Mouse (Mus musculus): ENCODE results near the gene Ptges. TPM values are rescaled to one million over a fixed set of nuclear protein-coding genes. Genes with fewer than 3 reads are reported as not detected.
"Not testable (repeated sequence)": the region's sequence is repeated elsewhere in the genome, so short reads cannot be mapped to it uniquely, and the experiment has no call there.

The Ptges gene
- polyA plus RNA-seq, 1 experiment: 3.9 TPM

DNA sequence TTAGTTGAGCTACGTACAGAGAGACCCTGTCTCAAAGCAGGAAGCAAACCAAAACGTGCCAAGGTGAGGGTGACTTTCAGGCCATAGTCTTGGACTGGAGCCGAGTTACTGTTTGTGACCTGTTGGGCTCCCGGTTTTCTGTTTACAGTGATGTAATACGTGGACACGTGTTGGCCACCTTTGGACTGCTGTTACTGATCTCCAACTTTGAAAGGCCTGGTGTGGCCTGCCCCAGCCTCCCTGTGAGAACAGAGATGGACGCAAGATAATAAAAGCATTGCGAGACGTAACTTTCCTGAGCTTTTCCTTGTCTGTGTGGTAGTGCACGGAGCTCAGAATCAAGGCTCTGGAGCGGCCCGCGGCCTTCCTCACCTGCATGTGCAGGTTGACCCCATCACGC lies 29.1 kb upstream of the Ptges start:
- peaks cover 1% of the 10 kb centered on the region; the same call in 1 of the 2 replicates for H3K4me1 ChIP-seq (ENCODE audit: control insufficient read depth, insufficient read depth, low read length)
- peaks cover 5% of the 10 kb centered on the region for H3K36me3 ChIP-seq (ENCODE audit: control insufficient read depth, insufficient read depth, low read length)
- TF ChIP-seq CTCF (IDR thresholded peaks at IDR 0.05; ENCODE audit: control insufficient read depth, insufficient read depth, insufficient replicate concordance, low read depth, low read length) (no peak), POLR2A (IDR thresholded peaks at IDR 0.05; ENCODE audit: control insufficient read depth, low read depth, low read length) (no peak)
- no peak overlapping the region for H3K4me3 ChIP-seq (ENCODE audit: control insufficient read depth, low read depth, low read length)
- H3K27ac ChIP-seq (ENCODE audit: control insufficient read depth, insufficient read depth, low read depth, low read length): no peak overlapping the region
- H3K27me3 ChIP-seq (ENCODE audit: control insufficient read depth, insufficient read depth, low read length): no peaks in the 10 kb centered on the region

DNA sequence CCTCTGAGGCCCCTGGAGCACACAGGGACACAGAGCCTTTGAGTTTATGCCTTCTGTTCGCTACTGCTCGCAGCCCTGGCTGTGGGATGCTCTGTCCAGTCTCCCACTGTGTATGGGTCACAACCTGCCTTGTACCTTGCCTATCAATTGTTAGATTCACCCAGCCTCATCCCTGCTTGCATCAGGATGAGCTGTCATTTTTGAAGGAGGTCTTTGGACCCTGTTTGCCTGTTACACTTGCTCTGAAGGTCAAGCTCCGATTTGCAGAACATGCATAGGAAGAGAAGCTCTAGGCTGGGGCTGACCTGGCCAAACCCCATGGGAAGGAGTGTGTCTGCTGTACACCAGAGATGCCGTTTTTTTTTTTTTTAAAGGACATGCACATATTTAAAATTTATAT lies 27.8 kb upstream of the Ptges start:
- Histone ChIP-seq H3K36me3 (ENCODE audit: control insufficient read depth, insufficient read depth, low read length) (peaks cover 4% of the 10 kb centered on the region), H3K27ac (ENCODE audit: control insufficient read depth, insufficient read depth, low read depth, low read length) (no peak overlapping the region), H3K4me3 (ENCODE audit: control insufficient read depth, low read depth, low read length) (no peak overlapping the region), H3K27me3 (ENCODE audit: control insufficient read depth, insufficient read depth, low read length) (no peaks in the 10 kb centered on the region), H3K4me1 (ENCODE audit: control insufficient read depth, insufficient read depth, low read length) (peaks cover 6% of the 10 kb centered on the region)
- no peak for TF ChIP-seq CTCF (IDR thresholded peaks at IDR 0.05; ENCODE audit: control insufficient read depth, insufficient read depth, insufficient replicate concordance, low read depth, low read length)
- no peak for TF ChIP-seq POLR2A (IDR thresholded peaks at IDR 0.05; ENCODE audit: control insufficient read depth, low read depth, low read length)

DNA sequence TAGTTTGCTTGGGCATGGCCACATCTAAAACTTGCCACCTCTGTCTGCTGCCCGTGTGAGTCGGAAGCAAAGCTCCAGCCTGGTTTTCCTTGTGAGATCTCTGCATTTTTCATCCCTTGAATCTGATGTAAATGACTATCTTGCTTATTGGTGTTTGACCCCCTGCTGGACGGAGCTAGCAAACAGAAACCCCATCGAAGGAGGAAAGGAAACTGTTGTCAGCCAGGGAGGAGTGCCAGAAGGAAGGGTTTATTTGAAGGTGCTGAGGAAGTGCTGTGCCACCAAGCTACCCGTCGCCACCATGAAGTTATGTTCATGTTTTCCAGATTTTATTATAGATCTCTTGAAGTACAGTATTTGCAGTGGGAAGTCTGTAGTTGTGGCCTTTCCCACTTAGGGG lies 25.1 kb upstream of the Ptges start:
- no peak overlapping the region for H3K27ac ChIP-seq (ENCODE audit: control insufficient read depth, insufficient read depth, low read depth, low read length)
- no peak overlapping the region for H3K4me3 ChIP-seq (ENCODE audit: control insufficient read depth, low read depth, low read length)
- peaks cover 10% of the 10 kb centered on the region for H3K4me1 ChIP-seq (ENCODE audit: control insufficient read depth, insufficient read depth, low read length)
- TF ChIP-seq CTCF (IDR thresholded peaks at IDR 0.05; ENCODE audit: control insufficient read depth, insufficient read depth, insufficient replicate concordance, low read depth, low read length) (no peak), POLR2A (IDR thresholded peaks at IDR 0.05; ENCODE audit: control insufficient read depth, low read depth, low read length) (no peak)
- peaks cover 1% of the 10 kb centered on the region for H3K36me3 ChIP-seq (ENCODE audit: control insufficient read depth, insufficient read depth, low read length)
- H3K27me3 ChIP-seq (ENCODE audit: control insufficient read depth, insufficient read depth, low read length): no peaks in the 10 kb centered on the region

DNA sequence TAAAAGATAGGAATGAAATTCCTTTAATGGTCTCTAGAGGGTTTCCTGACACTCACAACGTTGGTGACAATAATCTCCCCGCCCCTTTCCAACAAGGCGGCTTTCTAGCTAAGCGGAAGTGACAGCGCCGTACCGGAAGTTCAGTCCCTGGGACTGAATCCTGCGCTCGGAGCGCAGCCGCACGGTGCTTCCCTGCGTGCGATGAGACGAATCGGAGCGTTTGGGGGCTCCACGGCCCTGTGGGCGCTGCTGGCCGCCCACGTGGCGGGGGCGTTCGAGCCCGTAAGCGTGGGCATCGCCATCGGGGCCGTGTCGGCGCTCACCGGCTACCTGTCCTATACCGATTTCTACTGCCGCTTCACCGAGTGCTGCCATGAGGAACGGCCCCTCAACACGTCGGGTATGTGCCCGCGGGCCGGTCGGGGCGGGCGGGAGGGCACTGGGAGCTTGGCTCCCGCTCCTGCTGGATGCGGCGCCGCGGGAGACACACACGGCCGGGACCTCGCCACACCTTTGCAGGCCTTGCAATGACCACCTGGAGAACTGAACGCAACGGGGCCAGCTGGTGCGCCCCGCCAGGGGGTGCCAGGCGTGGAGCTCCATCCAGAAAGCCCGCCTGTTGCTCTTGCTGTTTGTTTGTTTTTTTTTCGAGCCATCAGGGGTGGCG lies 23.3 kb upstream of the Ptges start, which contains the start of gene Tor1b:
Gene Tor1b (plus strand): TSS at position 136 of the 667 bp plus-strand sequence.
- peaks cover 10% of the 10 kb centered on the region for H3K4me1 ChIP-seq (ENCODE audit: control insufficient read depth, insufficient read depth, low read length)
- no peaks in the 10 kb centered on the region for H3K27me3 ChIP-seq (ENCODE audit: control insufficient read depth, insufficient read depth, low read length)
- H3K4me3 ChIP-seq (ENCODE audit: control insufficient read depth, low read depth, low read length): peak within 1 kb of the TSS; percentile 89
- TF ChIP-seq CTCF (IDR thresholded peaks at IDR 0.05; ENCODE audit: control insufficient read depth, insufficient read depth, insufficient replicate concordance, low read depth, low read length) (no peak), POLR2A (IDR thresholded peaks at IDR 0.05; ENCODE audit: control insufficient read depth, low read depth, low read length) (peak; percentile 97)
- peak within 1 kb of the TSS; percentile 67 for H3K27ac ChIP-seq (ENCODE audit: control insufficient read depth, insufficient read depth, low read depth, low read length)
- no peaks in the 10 kb centered on the region; the same call in none of the 2 replicates for H3K36me3 ChIP-seq (ENCODE audit: control insufficient read depth, insufficient read depth, low read length)

DNA sequence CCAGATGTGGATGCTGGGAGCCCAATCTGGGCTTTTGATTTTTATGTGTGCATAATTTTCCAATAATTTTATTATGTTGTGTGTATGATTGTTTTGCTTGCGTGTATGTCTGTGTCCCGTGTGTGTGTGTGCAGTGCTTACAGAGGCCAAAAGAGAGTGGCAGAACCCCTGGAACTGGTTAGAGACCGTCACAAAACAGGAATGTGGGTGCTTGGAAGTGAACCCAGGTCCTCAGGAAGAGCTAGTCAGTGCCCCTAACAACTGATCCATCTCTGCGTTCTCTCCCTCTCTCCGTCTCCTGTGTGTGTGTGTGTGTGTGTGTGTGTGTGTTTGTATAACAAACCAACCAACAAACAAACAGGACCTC lies 22.8 kb upstream of the Ptges start:
- H3K4me1 ChIP-seq (ENCODE audit: control insufficient read depth, insufficient read depth, low read length): peaks cover 10% of the 10 kb centered on the region
- TF ChIP-seq POLR2A (IDR thresholded peaks at IDR 0.05; ENCODE audit: control insufficient read depth, low read depth, low read length): no peak
- no peak for TF ChIP-seq CTCF (IDR thresholded peaks at IDR 0.05; ENCODE audit: control insufficient read depth, insufficient read depth, insufficient replicate concordance, low read depth, low read length)
- H3K4me3 ChIP-seq (ENCODE audit: control insufficient read depth, low read depth, low read length): peak overlapping the region; percentile 89
- no peaks in the 10 kb centered on the region; the same call in none of the 2 replicates for H3K36me3 ChIP-seq (ENCODE audit: control insufficient read depth, insufficient read depth, low read length)
- H3K27ac ChIP-seq (ENCODE audit: control insufficient read depth, insufficient read depth, low read depth, low read length): peak overlapping the region; percentile 67
- no peaks in the 10 kb centered on the region for H3K27me3 ChIP-seq (ENCODE audit: control insufficient read depth, insufficient read depth, low read length)

DNA sequence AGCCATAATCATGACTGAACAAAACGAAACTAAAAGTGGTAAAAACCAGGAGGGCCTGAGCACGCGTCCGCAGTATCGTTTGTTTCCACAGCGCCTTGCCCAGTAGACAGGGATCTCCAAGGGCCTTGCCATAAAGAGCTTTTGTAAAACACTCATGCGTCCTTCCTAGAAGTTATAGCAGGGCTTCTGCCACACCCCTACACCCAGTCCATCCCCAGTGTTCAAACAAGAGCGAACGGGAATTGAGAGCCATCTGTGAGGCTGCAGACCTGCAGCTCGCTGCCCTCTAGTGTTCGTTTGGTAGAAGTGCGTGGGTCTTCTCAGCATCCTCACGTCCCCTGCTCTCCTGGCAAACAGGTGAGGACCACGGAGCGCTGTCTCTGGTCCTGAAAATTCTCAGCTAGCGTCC lies 12.9 kb upstream of the Ptges start:
- Histone ChIP-seq H3K27me3 (ENCODE audit: control insufficient read depth, insufficient read depth, low read length) (no peaks in the 10 kb centered on the region), H3K4me1 (ENCODE audit: control insufficient read depth, insufficient read depth, low read length) (no peaks in the 10 kb centered on the region; the same call in 1 of the 2 replicates), H3K36me3 (ENCODE audit: control insufficient read depth, insufficient read depth, low read length) (no peaks in the 10 kb centered on the region), H3K4me3 (ENCODE audit: control insufficient read depth, low read depth, low read length) (peak overlapping the region; percentile 72), H3K27ac (ENCODE audit: control insufficient read depth, insufficient read depth, low read depth, low read length) (no peak overlapping the region)
- TF ChIP-seq CTCF (IDR thresholded peaks at IDR 0.05; ENCODE audit: control insufficient read depth, insufficient read depth, insufficient replicate concordance, low read depth, low read length): peak; percentile 96
- no peak for TF ChIP-seq POLR2A (IDR thresholded peaks at IDR 0.05; ENCODE audit: control insufficient read depth, low read depth, low read length)

DNA sequence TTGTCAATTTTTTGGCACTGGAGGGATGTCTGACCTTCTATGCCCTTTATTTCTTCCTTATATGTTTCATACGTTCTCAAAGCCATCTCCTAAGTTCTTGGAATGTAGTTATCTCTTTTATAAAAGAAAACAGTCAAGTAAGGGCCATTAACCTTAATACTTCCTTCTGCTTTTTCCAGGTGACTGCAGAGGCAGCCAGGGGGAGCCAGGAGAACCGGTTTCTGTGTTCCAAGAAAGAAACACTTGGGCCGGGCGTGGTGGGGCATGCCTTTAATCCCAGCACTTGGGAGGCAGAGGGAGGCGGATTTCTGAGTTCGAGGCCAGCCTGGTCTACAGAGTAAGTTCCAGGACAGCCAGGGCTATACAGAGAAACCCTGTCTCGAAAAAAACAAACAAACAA lies 12.5 kb upstream of the Ptges start:
- not testable (repeated sequence) for H3K27me3 ChIP-seq (ENCODE audit: control insufficient read depth, insufficient read depth, low read length); H3K4me1 ChIP-seq (ENCODE audit: control insufficient read depth, insufficient read depth, low read length); H3K27ac ChIP-seq (ENCODE audit: control insufficient read depth, insufficient read depth, low read depth, low read length); H3K4me3 ChIP-seq (ENCODE audit: control insufficient read depth, low read depth, low read length); H3K36me3 ChIP-seq (ENCODE audit: control insufficient read depth, insufficient read depth, low read length)

Measured in testis, adult 2 months (tissue).